Mouse (Mus musculus) left cerebral cortex, postnatal 25 days (tissue): ENCODE measurements around the gene Lrch3. TPM values are rescaled to one million over a fixed set of nuclear protein-coding genes. Genes with fewer than 3 reads are reported as not detected.
"Not testable (repeated sequence)": the region's sequence is repeated elsewhere in the genome, so short reads cannot be mapped to it uniquely, and the experiment has no call there.

ENCODE experiments used
- DNase-seq, 2 experiments: peaks; one replicate each; pipeline ENCODE4 v3.0.0; 2022; ENCODE audit warnings: low spot score in 2 of 2, mixed read lengths in 1 of 2
- intact Hi-C: fragments of 180-260 bp; cut with DNase I; formaldehyde crosslinking; loops from one replicate; pipeline ENCODE4 v1.15.1; 2025
- total RNA-seq, 2 experiments: library from RNA; stranded (reverse); gene quantifications; 2 replicates each; pipeline ENCODE4 v1.2.3; 2021

The Lrch3 gene
- total RNA-seq, 2 experiments from 2014 or later: 31.5 to 36.0 TPM

- intact Hi-C loops: no loop called here
- DNase-seq: no peak
Observed at GRCm38 (mm10) chr16:32906186-32906585, 7.7 kb upstream of the Lrch3 start.

GRCm38 (mm10) chr16:32906727-32907126 is 7.2 kb upstream of the Lrch3 start:
- intact Hi-C loops: no loop called here
- DNase-seq: no peak

GRCm38 (mm10) chr16:32913212-32913611 is 688 bp upstream of the Lrch3 start:
- intact Hi-C loops: loop anchor here (5.0 kb wide), 1 partner anchor 74 kb away; no protein-coding TSS in a partner anchor
- no peak for DNase-seq

- DNase-seq: no peak
Observed at GRCm38 (mm10) chr16:32915292-32916068, 1.6 kb downstream of the Lrch3 start.

GRCm38 (mm10) chr16:32926629-32927028 is 12.7 kb downstream of the Lrch3 start:
- intact Hi-C loops: not testable (repeated sequence)
- peak in 1 of 2 experiments; percentile 60 for DNase-seq

More at GRCm38 (mm10) chr16:32915292-32916068, 1.6 kb downstream of the Lrch3 start:
- intact Hi-C loops: no loop called here

- DNase-seq: peak in 1 of 2 experiments; percentile 22
- intact Hi-C loops: no loop called here
Observed at GRCm38 (mm10) chr16:32927044-32927443, 13.1 kb downstream of the Lrch3 start.

- DNase-seq: no peak
- intact Hi-C loops: loop anchor here (10.0 kb wide), 1 partner anchor 225 kb away; no protein-coding TSS in a partner anchor
Observed at GRCm38 (mm10) chr16:32929918-32930317, 16.0 kb downstream of the Lrch3 start.

- peak; percentile 21 to 82 for DNase-seq
- intact Hi-C loops: loop anchor here (10.0 kb wide), 1 partner anchor 220 kb away; no protein-coding TSS in a partner anchor
Observed at GRCm38 (mm10) chr16:32934470-32934869, 20.6 kb downstream of the Lrch3 start.

GRCm38 (mm10) chr16:32935088-32935487 is 21.2 kb downstream of the Lrch3 start:
- DNase-seq: no peak
- intact Hi-C loops: loop anchor here (10.0 kb wide), 1 partner anchor 220 kb away; no protein-coding TSS in a partner anchor

GRCm38 (mm10) chr16:32937358-32937757 is 23.5 kb downstream of the Lrch3 start:
- DNase-seq: peak in 1 of 2 experiments; percentile 18
- intact Hi-C loops: loop anchor here (10.0 kb wide), 1 partner anchor 217 kb away; no protein-coding TSS in a partner anchor

GRCm38 (mm10) chr16:32939301-32939700 is 25.4 kb downstream of the Lrch3 start:
- intact Hi-C loops: loop anchor here (10.0 kb wide), 1 partner anchor 216 kb away; no protein-coding TSS in a partner anchor
- DNase-seq: peak; percentile 41 to 85

- DNase-seq: not testable (repeated sequence)
- intact Hi-C loops: loop anchor here (10.0 kb wide), 1 partner anchor 215 kb away; no protein-coding TSS in a partner anchor
Observed at GRCm38 (mm10) chr16:32939716-32940115, 25.8 kb downstream of the Lrch3 start.

- intact Hi-C loops, DNase-seq: not testable (repeated sequence)
Observed at GRCm38 (mm10) chr16:32941226-32941625, 27.3 kb downstream of the Lrch3 start.

- DNase-seq: no peak
- intact Hi-C loops: no loop called here
Observed at GRCm38 (mm10) chr16:32942694-32943093, 28.8 kb downstream of the Lrch3 start.

GRCm38 (mm10) chr16:32945379-32945778 is 31.5 kb downstream of the Lrch3 start:
- intact Hi-C loops: no loop called here
- no peak for DNase-seq

- no peak for DNase-seq
- intact Hi-C loops: no loop called here
Observed at GRCm38 (mm10) chr16:32948016-32948415, 34.1 kb downstream of the Lrch3 start.

- intact Hi-C loops: no loop called here
Observed at GRCm38 (mm10) chr16:32948656-32949055, 34.8 kb downstream of the Lrch3 start.

GRCm38 (mm10) chr16:32949281-32949680 is 35.4 kb downstream of the Lrch3 start:
- intact Hi-C loops: no loop called here
- no peak for DNase-seq

More at GRCm38 (mm10) chr16:32948656-32949055, 34.8 kb downstream of the Lrch3 start:
- no peak for DNase-seq

- no peak for DNase-seq
- intact Hi-C loops: no loop called here
Observed at GRCm38 (mm10) chr16:32951074-32951473, 37.2 kb downstream of the Lrch3 start.

GRCm38 (mm10) chr16:32953806-32954205 is 39.9 kb downstream of the Lrch3 start:
- intact Hi-C loops: no loop called here
- DNase-seq: no peak

GRCm38 (mm10) chr16:32954304-32954703 is 40.4 kb downstream of the Lrch3 start:
- intact Hi-C loops: no loop called here
- DNase-seq: no peak
